9 mouse cellular contexts compared by ENCODE assay signal in genomic region chr16:95321945-95322625, GRCm38 (mm10).
DNase-seq lines count a peak whose midpoint lies in the region; ATAC-seq and TF ChIP-seq lines count a peak whose summit lies in the region.
"Had no signal": no experiment of that assay in that cellular context is flagged by ENCODE, and none has a peak within 500 bp of the region (broad histone marks: within the 10 kb centered on the region; RNA-seq: fewer than 3 reads in every experiment).

No protein-coding gene starts in this region.

- no peak overlapping the region for H3K4me3 ChIP-seq in neural tube, embryonic 15.5 days (replicated peaks)
- H3K4me3 ChIP-seq in embryonic fibroblast, embryonic 13.5 days (ENCODE audit: insufficient read depth, low read length): no peak overlapping the region
- H3K4me3 ChIP-seq in stomach, postnatal 0 days (ENCODE audit: low read depth, low read length): no peak overlapping the region
- no peak overlapping the region for H3K4me3 ChIP-seq in liver, embryonic 12.5 days
- H3K4me3 ChIP-seq: liver, embryonic 13.5 days had no signal

- WGBS in neural tube, embryonic 15.5 days: 80% methylated on average over 9 of the region's 9 CpGs
- 73% methylated on average over 9 of the region's 9 CpGs for WGBS in stomach, postnatal 0 days
- 29% methylated on average over 9 of the region's 9 CpGs for whole genome bisulfite sequencing in liver, embryonic 12.5 days (ENCODE audit: insufficient replicate concordance)

- no peak for TF ChIP-seq EP300 in stomach, postnatal 0 days (optimal IDR thresholded peaks at IDR 0.05)

- no peak overlapping the region for H3K9ac ChIP-seq in neural tube, embryonic 15.5 days (replicated peaks)
- no peak overlapping the region for H3K9ac ChIP-seq in stomach, postnatal 0 days (ENCODE audit: low read length)
- no peak overlapping the region for H3K9ac ChIP-seq in liver, embryonic 12.5 days
- H3K9ac ChIP-seq: liver, embryonic 13.5 days had no signal

- no peak overlapping the region for H3K4me2 ChIP-seq in neural tube, embryonic 15.5 days
- no peak overlapping the region for H3K4me2 ChIP-seq in stomach, postnatal 0 days (replicated peaks; ENCODE audit: low read depth)
- H3K4me2 ChIP-seq in liver, embryonic 12.5 days: no peak overlapping the region
- H3K4me2 ChIP-seq: liver, embryonic 13.5 days had no signal

- no peak for ATAC-seq in neural tube, embryonic 15.5 days (ENCODE audit: low FRiP score)
- 0 out of 2 replicates have a peak, but pooled peaks have one; percentile 12 for ATAC-seq in stomach, postnatal 0 days (ENCODE audit: low FRiP score, low TSS enrichment)
- no peak for ATAC-seq in liver, embryonic 12.5 days

- TF ChIP-seq CTCF in embryonic fibroblast, embryonic 13.5 days (IDR thresholded peaks at IDR 0.05; ENCODE audit: borderline replicate concordance, insufficient read depth, low read length): no peak
- no peak for TF ChIP-seq CTCF in stomach, postnatal 0 days (IDR thresholded peaks at IDR 0.05; ENCODE audit: low read depth)

- H3K36me3 ChIP-seq in neural tube, embryonic 15.5 days: no peaks in the 10 kb centered on the region
- H3K36me3 ChIP-seq in stomach, postnatal 0 days (ENCODE audit: control insufficient read depth, insufficient read depth, low read length): no peaks in the 10 kb centered on the region
- no peaks in the 10 kb centered on the region for H3K36me3 ChIP-seq in liver, embryonic 12.5 days
- H3K36me3 ChIP-seq: liver, embryonic 13.5 days had no signal

- H3K9me3 ChIP-seq in neural tube, embryonic 15.5 days (replicated peaks): no peaks in the 10 kb centered on the region
- no peaks in the 10 kb centered on the region for H3K9me3 ChIP-seq in stomach, postnatal 0 days (ENCODE audit: control insufficient read depth, low read length)
- H3K9me3 ChIP-seq in liver, embryonic 12.5 days (replicated peaks): no peaks in the 10 kb centered on the region
- H3K9me3 ChIP-seq: liver, embryonic 13.5 days had no signal

- no peak for TF ChIP-seq POLR2A in embryonic fibroblast, embryonic 13.5 days (IDR thresholded peaks at IDR 0.05; ENCODE audit: low read depth, low read length)

- H3K27ac ChIP-seq in neural tube, embryonic 15.5 days (replicated peaks): no peak overlapping the region
- peak overlapping the region; percentile 77 for H3K27ac ChIP-seq in embryonic fibroblast, embryonic 13.5 days (ENCODE audit: insufficient read depth, low read length)
- H3K27ac ChIP-seq in stomach, postnatal 0 days (replicated peaks): no peak overlapping the region
- H3K27ac ChIP-seq in liver, embryonic 12.5 days: no peak overlapping the region
- H3K27ac ChIP-seq: liver, embryonic 13.5 days had no signal

- H3K4me1 ChIP-seq in neural tube, embryonic 15.5 days: no peaks in the 10 kb centered on the region
- H3K4me1 ChIP-seq in embryonic fibroblast, embryonic 13.5 days (ENCODE audit: control insufficient read depth, insufficient read depth, low read length): peaks cover 3% of the 10 kb centered on the region; the same call in 1 of the 2 replicates
- no peaks in the 10 kb centered on the region for H3K4me1 ChIP-seq in stomach, postnatal 0 days (replicated peaks; ENCODE audit: control insufficient read depth, insufficient read depth)
- H3K4me1 ChIP-seq in liver, embryonic 12.5 days: peaks cover 10% of the 10 kb centered on the region
- H3K4me1 ChIP-seq: liver, embryonic 13.5 days had no signal

- H3K27me3 ChIP-seq in neural tube, embryonic 15.5 days (replicated peaks): no peaks in the 10 kb centered on the region
- no peaks in the 10 kb centered on the region for H3K27me3 ChIP-seq in stomach, postnatal 0 days (ENCODE audit: control insufficient read depth, insufficient read depth, low read length)
- no peaks in the 10 kb centered on the region for H3K27me3 ChIP-seq in liver, embryonic 12.5 days (replicated peaks)
- H3K27me3 ChIP-seq: liver, embryonic 13.5 days had no signal

- DNase-seq in neural tube, embryonic 10.5 days (ENCODE audit: extremely low spot score, low spot score): peak; percentile 38
- peak; percentile 39 for DNase-seq in kidney, postnatal 10 days
- no peak for DNase-seq in stomach, postnatal 0 days (ENCODE audit: low spot score)
- DNase-seq in testis, postnatal 14 days (ENCODE audit: low spot score): no peak
- no peak for DNase-seq in right cerebral cortex, adult 2 months (ENCODE audit: low spot score in 2 of 2)
- DNase-seq: liver, embryonic 13.5 days had no signal

Comparison
In these comparisons a context has a peak if more than half of its experiments do, and no peak if none do; other contexts are left out.
1. DNase-seq: peak in neural tube, embryonic 10.5 days (single experiment) and kidney, postnatal 10 days (single experiment); none in stomach, postnatal 0 days (single experiment), testis, postnatal 14 days (single experiment) and right cerebral cortex, adult 2 months (0 of 2).